ENCODE assay signal across 8 mouse cellular contexts in genomic region chr1:153331796-153332443, GRCm38 (mm10). TPM values are rescaled to one million over a fixed set of nuclear protein-coding genes. Genes with fewer than 3 reads are reported as not detected.
DNase-seq lines count a peak whose midpoint lies in the region; ATAC-seq and TF ChIP-seq lines count a peak whose summit lies in the region.

No protein-coding gene starts in this region.

- no peaks in the 10 kb centered on the region for H3K9me3 ChIP-seq in intestine, embryonic 15.5 days
- no peaks in the 10 kb centered on the region for H3K9me3 ChIP-seq in liver, embryonic 12.5 days (replicated peaks)
- no peaks in the 10 kb centered on the region for H3K9me3 ChIP-seq in stomach, embryonic 16.5 days (replicated peaks; ENCODE audit: control insufficient read depth, low read length)

- no peaks in the 10 kb centered on the region for H3K36me3 ChIP-seq in intestine, embryonic 15.5 days
- no peaks in the 10 kb centered on the region; the same call in 1 of the 2 replicates for H3K36me3 ChIP-seq in liver, embryonic 12.5 days
- peaks cover 5% of the 10 kb centered on the region; the same call in 1 of the 2 replicates for H3K36me3 ChIP-seq in stomach, embryonic 16.5 days (ENCODE audit: control insufficient read depth, insufficient read depth, low read length)

- under 1% methylated on average over 42 of the region's 42 CpGs for WGBS in intestine, embryonic 15.5 days
- WGBS in liver, embryonic 12.5 days (ENCODE audit: insufficient replicate concordance): under 1% methylated on average over 41 of the region's 42 CpGs
- under 1% methylated on average over 42 of the region's 42 CpGs for WGBS in stomach, embryonic 16.5 days

- no peaks in the 10 kb centered on the region for H3K27me3 ChIP-seq in intestine, embryonic 15.5 days (replicated peaks)
- H3K27me3 ChIP-seq in liver, embryonic 12.5 days (replicated peaks): peaks cover 5% of the 10 kb centered on the region; the same call in 1 of the 2 replicates
- no peaks in the 10 kb centered on the region for H3K27me3 ChIP-seq in stomach, embryonic 16.5 days (ENCODE audit: control insufficient read depth, insufficient read depth, low read length)

- ATAC-seq in intestine, embryonic 15.5 days: peak; percentile 55
- peak; percentile 48 for ATAC-seq in liver, embryonic 12.5 days
- ATAC-seq in monocyte, adult 5-6 weeks (replicated peaks; ENCODE audit: insufficient number of reproducible peaks, low FRiP score, low TSS enrichment, poor library complexity, severe bottlenecking): peak; percentile 60
- ATAC-seq in stomach, embryonic 16.5 days (ENCODE audit: insufficient read depth, low FRiP score): peak; percentile 42

- peak overlapping the region; percentile 73 for H3K4me2 ChIP-seq in intestine, embryonic 15.5 days (replicated peaks)
- peak overlapping the region; percentile 99 for H3K4me2 ChIP-seq in liver, embryonic 12.5 days
- H3K4me2 ChIP-seq in stomach, embryonic 16.5 days (ENCODE audit: low read depth, low read length): peak overlapping the region; percentile 75

- peak overlapping the region; percentile 95 for H3K9ac ChIP-seq in intestine, embryonic 15.5 days
- peak overlapping the region; percentile 83 for H3K9ac ChIP-seq in liver, embryonic 12.5 days
- peak overlapping the region; percentile 93 for H3K9ac ChIP-seq in stomach, embryonic 16.5 days (ENCODE audit: low read length)

- peak overlapping the region; percentile 98 for H3K4me3 ChIP-seq in gastrocnemius, adult 2 months
- H3K4me3 ChIP-seq in intestine, embryonic 15.5 days (replicated peaks): peak overlapping the region; percentile 93
- peak overlapping the region; percentile 81 for H3K4me3 ChIP-seq in liver, embryonic 12.5 days
- peak overlapping the region; percentile 76 for H3K4me3 ChIP-seq in stomach, embryonic 16.5 days (replicated peaks; ENCODE audit: low read length)

- peak; percentile 44 to 46 for DNase-seq in right cerebral cortex, adult 2 months (ENCODE audit: low spot score in 2 of 2)
- no peak for DNase-seq in right cerebral cortex, postnatal 25 days
- peak; percentile 74 for DNase-seq in cerebellum, postnatal 14 days
- peak; percentile 73 for DNase-seq in gastrocnemius, adult 2 months

- H3K4me1 ChIP-seq in intestine, embryonic 15.5 days (replicated peaks): peaks cover 20% of the 10 kb centered on the region
- H3K4me1 ChIP-seq in liver, embryonic 12.5 days: peaks cover 40% of the 10 kb centered on the region
- H3K4me1 ChIP-seq in stomach, embryonic 16.5 days (ENCODE audit: control insufficient read depth, insufficient read depth, low read length): peaks cover 15% of the 10 kb centered on the region

- peak; percentile 53 for TF ChIP-seq CTCF in gastrocnemius, adult 2 months (IDR thresholded peaks at IDR 0.05)

- H3K27ac ChIP-seq in gastrocnemius, adult 2 months: peak overlapping the region; percentile 98
- peak overlapping the region; percentile 91 for H3K27ac ChIP-seq in intestine, embryonic 15.5 days
- H3K27ac ChIP-seq in liver, embryonic 12.5 days: peak overlapping the region; percentile 73
- peak overlapping the region; percentile 91 for H3K27ac ChIP-seq in stomach, embryonic 16.5 days (ENCODE audit: low read length)

- intact Hi-C loops in gastrocnemius, adult 2 months (cut with DNase I): loop anchor here (2.0 to 5.0 kb wide), 5 partner anchors 21 to 95 kb away; no protein-coding TSS in a partner anchor

RNA-seq across cellular contexts. Expression of gene Lamc1, which starts 0.7 kb away (rescaled TPM):
- 10 to 100 TPM; 67.7 to 71.6 TPM for total RNA-seq in gastrocnemius, adult 2 months (2021)
- polyA plus RNA-seq in intestine, embryonic 15.5 days (2015; fragmentation: Nextera tagmentation; extraction: Ambion mirVana): 58.1 and 60.9 TPM in 2 replicates
- 14.8 and 15.7 TPM in 2 replicates for polyA plus RNA-seq in liver, embryonic 12.5 days (2016; fragmentation: Nextera tagmentation; extraction: Ambion mirVana)
- total RNA-seq in monocyte, adult 5-6 weeks (2017): 0.67 to 4.7 TPM (median 1.4 TPM) in 3 replicates
- 63.4 and 68.0 TPM in 2 replicates for polyA plus RNA-seq in stomach, embryonic 16.5 days (2015; fragmentation: Nextera tagmentation; extraction: Ambion mirVana)
